Mouse (Mus musculus) kidney, adult 11 months (tissue): ENCODE data around the gene Vezf1.

Experiments used
- DNase-seq: peaks from one replicate; pipeline ENCODE4 v3.0.0; 2022

The Vezf1 gene

DNA sequence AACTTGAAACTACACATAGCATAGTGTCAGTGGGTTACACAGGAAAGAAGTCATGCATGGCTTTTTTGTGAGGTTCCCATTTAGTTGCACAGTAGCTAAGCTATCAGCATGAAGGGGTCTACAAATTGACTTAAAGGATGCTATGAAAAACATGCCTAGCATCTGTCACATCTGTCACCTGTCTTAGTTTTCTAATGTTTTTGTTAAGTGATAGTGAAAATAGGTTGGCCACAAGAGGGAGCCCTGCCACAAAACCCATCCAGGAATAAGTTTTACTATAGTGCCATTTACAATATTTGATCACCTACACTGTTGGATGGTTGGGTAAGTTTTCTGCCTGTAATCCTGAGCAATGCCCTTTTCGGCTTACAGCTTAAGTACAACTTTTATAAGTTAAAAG is 13.5 kb upstream of the Vezf1 start:
- no peak for DNase-seq

DNA sequence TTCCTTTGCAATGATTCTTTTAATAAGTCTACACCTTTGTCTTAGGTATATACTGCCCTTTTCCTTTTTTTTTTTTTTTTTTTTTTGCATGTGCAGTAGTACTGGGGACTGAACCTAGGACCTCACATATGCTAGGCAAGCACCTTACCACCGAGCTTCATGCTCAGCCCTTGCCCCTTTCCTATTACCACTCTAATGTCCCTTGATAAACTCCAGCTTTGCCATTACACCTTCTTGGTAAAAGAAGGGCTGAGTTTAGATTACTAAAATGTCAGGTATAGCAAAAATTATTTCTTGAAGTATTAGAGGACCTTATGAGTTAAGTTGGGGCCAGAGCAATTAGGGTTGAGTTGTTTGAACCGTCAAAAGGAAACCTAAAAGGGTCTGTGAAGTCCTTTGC is 12.3 kb upstream of the Vezf1 start:
- no peak for DNase-seq

DNA sequence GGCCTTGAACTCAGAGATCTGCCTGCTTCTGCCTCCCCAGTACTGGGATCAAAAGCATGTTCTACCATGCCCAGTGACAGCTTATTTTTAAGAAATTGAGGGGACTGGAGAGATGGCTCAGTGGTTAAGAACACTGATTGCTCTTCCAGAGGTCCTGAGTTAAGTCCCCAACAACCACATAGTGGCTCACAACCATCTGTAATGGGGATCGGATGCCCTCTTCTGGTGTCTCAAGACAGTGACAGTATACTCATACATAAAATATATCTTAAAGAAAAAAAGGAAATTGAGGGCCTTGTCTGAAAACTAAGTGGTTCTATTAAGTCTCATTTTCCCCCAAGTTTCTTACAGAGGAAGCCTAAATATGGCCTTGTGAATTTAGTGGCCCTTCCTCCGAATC is 10.3 kb upstream of the Vezf1 start:
- no peak for DNase-seq

DNA sequence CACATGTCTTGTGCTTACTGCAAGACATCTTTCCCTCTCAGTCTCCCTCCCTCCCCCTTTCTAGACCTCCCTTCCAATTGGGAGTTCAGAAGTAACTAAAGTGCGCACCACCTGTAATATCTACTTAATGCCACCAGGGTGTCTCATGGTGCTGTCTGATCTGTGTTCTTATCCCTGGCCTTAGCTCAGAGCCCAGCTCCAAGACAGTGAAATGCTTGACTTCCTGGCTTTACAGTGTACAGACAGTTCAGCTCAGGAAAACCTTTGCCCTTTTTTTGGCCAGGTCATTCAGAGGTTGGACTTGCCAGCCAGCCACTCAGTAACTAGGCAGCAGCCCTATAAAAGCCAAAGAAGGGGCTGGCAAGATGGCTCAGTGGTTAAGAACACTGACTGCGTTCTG is 8.9 kb upstream of the Vezf1 start:
- peak; percentile 83 for DNase-seq

DNA sequence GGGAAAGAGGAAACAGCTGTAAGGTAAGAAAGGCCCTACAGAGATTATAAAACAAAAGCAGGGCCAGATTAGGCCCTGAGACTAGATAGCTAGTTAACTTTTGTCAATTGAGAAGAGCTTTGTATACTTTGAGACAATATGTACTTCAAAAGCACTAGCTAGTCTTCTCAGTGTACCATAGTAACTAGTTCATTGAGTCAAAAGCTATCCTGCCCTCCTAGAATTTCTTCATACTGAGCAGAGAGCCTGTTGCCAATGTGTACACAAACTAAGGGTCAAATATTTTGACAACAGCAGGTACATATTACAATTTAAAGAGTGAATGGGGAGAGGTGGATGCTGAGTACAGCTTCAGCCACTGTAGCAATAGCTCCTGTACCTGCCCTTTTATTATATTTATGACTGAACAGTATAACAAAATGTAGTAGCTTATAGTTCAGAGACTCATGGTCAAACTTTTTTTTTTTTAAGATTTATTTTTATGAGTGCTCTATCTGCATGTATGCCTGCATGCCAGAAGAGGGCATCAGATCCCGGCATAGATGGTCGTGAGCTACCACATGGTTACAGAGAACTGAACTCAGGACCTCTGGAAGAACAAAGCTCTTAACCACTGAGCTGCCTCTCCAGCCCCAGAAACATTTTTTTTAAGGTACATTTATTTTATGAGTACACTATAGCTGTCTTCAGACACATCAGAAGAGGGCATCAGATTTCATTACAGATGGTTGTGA is 6.0 kb upstream of the Vezf1 start:
- no peak for DNase-seq

DNA sequence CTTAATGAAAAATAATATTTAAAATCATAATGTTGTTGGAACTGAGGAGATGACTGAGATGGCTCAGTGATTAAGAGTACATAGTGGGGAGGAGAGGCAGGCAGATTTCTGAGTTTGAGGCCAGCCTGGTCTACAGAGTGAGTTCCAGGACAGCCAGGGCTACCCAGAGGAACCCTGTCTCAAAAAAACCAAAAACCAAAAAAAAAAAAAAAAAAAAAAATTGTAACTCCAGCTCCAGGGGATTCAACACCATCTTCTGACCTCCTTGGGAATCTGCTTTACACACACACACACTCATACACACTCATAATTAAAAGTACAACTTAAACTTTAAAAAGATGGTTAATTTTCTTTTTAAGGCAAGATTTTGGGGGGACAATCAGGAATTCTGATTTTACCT is 2.3 kb upstream of the Vezf1 start:
- DNase-seq: no peak

DNA sequence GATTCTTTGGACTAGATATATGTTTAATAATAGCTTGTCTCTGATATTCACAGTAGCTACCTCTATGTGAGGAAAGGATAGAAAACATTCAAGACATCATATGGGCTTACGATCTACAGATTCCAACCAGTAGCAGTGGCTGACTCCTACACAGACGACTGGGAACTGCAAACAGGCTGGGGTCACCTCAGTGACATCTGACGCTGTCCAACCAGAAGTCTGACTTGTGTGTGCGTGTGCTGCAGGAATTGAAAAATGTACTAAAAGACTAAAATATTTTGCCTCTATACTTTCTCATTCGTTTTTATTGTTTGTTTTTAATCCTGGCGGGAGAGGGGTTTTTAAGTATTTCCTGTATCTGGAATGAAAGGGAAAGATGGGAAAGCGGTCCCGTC is 891 bp upstream of the Vezf1 start:
- no peak for DNase-seq

DNA sequence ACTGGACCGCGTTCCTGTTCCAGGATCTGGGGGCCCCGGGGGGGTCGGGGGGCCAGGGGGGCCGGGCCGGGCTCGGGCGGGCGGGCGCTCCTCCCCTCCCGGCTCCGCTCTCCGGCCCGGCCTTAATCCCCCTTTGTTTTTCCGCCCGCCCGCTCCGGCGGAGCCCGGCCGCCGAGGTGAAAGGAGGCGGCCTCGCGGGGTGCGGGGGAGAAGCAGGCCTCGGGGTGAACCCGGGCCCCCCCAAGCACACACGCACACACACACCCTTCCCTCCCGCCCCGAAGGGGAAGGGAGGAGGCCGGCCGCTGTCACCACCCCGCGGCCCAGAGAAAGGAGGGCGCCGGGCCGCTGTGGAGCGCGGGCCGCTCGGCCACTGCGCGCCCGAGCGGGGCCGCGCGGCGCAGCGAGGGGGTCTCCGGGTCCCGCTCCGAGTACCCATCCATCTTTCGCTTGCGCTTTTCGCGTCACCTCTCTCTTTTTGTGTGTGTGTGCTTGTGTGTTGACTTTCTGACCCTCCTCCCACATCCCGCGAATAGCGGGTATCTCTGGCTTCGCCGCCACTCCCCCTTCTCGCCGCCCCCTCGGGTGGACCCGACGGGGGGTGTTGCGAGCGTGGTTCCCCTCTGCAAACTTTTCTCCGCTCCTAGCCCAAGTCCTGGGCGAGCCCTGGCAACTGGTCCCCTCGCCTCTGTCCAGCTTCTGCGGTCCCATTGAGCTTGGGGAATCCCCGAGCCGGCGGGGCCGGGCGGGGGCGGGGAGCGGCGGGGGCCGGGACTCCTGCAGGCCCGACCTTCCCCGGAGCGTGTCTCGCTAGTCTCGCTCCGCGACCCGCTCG is 549 bp downstream of the Vezf1 start:
- peak; percentile 67 for DNase-seq

DNA sequence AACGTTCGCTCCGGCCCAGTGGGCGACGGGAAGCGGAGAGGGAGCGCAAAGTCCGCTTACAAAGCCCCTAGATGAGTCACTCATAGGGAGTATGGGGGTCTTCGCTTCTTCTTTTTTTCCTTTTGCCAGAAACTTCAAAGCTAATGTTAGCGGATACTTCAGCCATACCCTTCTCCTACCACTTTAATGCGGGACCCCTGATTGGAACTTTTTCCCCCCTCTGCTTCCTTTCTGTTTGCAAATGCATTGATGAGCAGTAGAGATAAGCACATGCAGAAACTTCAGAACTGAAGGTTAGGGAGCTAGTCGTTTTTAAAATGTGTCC is 1.1 kb downstream of the Vezf1 start:
- DNase-seq: no peak

DNA sequence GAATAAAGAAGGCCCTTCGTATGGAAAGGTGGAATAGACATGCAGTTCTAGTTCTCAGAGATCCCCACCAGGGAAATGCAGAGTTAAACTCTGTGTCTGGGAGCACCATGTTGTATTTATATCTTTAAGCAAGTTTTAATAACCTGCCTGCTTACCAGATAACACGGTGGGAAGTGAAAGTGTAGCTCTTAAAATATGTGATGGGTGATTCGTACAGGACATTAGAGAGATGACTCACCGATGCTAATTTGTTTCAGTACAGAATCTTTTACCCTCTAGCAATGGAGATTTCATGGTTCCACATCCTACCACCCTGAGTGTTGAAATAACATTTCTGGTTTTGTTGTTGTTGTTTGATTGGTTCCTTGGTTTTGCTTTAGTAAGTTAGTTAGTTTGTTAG is 2.3 kb downstream of the Vezf1 start:
- DNase-seq: no peak

DNA sequence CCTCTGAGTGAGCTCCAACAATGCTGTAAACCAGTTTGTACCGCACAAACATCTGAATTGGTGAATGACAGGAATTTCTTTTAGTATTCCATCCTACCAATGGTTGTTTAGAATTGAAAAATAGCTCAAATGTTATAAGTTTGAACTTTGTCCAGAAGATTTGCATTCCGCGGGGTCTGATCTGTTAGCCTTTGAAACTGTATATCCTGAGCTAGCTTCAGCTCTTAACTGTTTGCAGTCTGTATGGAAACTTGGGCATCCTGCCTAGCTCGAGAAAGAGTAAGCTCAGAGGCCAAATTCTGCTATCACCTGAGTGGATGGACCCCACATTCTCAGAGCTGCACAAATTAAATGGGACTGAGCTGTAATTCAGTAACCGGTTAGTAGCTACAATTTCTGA is 3.0 kb downstream of the Vezf1 start:
- DNase-seq: no peak

DNA sequence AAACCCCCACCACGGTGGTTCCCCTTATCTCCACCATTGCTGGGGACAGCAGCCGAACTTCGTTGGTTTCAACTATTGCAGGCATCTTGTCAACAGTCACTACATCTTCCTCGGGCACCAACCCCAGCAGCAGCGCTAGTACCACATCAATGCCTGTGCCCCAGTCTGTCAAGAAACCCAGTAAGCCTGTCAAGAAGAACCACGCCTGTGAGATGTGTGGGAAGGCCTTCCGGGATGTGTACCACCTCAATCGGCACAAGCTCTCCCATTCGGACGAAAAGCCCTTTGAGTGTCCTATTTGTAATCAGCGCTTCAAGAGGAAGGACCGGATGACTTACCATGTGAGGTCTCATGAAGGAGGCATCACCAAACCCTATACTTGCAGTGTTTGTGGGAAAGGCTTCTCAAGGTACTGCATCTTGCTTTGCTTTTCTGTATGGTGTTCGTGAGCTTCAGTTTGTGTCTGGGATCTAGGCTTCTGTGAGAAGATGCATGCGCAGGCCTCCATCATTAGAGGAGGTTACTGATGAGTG is 5.3 kb downstream of the Vezf1 start:
- no peak for DNase-seq

DNA sequence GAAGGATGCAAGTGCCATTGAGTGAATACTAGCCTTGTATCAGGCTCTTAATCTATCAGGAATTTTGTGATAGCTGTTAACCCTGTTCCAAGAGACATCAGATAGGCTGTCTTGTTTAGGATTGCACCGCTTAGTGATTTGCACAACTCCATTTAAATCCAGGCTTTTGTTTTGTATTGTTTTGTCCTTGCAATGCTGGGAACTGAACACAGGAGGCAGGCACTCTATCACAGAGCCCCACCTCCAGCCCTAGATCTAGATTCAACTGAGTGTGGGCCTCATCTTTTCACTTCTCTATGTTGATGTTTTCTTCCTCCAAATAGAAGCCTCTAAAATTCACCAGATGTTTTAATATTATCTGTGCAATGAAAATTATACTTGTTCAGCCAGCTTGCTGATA is 7.6 kb downstream of the Vezf1 start:
- DNase-seq: no peak

DNA sequence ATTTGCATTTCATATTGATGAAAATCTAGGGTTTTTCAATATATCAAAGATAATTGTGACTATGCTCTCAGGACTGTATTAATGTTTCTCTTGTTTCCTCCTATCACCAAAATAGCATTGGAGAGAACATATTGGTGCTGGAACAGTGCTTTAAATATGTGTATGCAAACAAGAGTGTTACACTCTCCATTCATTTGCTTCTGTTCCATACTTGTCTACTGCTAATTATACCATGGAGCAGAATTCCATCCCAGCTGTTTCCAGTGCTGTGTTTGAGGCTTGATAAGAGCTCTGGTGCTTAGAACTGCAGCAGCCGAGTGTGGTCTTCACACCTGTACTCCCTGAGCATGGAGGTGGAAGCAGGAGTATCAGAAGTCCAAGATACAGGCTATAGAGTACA is 8.3 kb downstream of the Vezf1 start:
- no peak for DNase-seq

DNA sequence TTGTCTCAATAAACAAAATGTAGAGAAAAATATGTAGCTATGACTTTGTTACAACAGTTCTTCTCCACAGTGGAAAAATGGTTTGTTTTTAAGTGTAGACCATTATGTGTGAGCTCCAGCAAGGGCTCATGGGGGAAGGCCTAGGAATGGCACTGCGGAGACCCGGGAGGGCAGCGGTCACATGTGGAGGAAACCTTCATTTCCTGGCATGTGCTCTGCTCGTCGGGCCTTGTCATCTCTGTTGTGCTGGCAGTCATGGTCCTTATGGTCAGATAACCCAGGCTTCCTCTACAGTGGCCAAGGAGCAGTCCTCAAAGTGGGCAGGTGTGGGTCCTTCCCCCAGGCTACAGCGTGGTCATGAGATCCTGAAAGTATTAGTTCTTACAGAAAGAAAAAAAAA is 15.6 kb downstream of the Vezf1 start:
- no peak for DNase-seq

DNA sequence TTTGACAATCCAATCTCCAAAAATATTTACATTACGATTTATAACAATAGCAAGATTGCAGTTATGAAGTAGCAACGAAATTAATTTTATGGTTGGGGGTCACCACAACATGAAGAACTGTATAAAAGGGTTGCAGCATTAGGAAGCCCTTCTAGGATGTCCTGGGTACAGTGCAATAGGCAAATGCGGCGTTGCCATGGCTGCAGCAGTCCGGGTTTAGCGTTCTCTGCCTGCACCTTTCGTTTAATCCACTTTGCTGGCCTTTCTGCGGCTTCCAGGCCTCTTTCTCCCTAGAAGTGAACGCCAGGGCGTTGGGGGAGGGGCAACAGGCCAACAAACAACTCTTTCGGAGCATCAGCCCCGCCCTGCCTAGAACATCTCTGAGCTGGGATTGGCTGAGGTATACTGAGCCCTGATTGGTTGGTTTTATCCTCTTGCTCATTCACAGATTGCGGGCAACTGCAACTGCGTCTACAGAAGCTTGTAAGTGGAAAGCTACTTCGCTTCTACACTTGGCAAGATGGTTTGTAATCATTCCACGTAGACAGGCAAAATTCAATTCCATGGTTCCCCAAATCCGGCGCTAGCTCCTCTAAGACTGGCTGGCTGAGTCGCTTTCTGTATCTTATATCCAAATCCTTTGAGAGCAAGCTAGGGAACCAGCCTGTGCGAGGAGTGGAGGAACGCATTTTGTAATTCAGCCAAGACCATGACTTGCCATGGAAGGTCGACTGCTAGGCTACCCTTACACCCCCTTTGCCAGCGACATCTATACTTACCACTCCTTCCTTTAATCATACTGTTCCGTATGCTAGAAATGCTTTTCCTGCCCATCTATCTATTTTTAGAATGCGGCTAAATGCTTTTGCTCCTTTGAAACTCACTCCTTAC is 18.9 kb downstream of the Vezf1 start:
- DNase-seq: peak; percentile 85

DNA sequence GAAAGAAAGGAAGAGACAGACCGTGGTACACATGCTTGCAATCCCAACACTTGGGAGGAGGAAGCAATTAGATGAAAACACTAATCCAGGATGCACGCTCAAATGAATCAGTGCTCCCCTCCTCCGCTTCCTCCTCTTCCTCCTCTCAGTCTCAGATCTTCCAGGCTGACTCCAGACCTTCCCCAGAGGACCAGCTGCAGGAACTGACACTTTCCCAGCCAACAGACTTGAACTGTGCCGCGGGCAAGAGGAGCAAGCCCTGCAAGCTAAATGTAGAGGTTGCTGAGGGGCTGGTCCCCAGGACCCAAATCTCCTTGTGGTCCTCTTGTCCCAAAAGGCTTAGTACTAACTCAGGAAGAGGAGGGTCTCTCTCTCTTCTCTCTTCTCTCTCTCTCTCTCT is 21.1 kb downstream of the Vezf1 start:
- no peak for DNase-seq

DNA sequence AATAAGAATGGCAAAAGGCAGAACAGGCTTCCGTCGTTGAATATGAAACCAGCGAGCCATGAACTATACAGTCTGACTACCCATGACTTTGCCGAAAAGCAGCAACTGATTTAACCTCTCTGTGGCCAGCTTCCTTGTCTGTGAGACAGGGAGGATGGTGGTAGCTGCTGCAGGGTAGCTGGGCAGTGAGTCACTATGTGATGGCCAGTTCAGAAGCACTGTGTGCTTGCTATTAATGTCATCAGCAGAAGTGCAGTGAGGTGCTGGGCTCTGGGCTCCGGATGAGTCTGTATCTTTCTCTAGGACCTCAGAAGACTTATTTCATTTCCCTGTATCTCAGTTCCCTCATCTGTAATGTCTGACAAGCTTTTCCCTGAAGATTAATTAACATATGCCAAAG is 22.2 kb downstream of the Vezf1 start:
- no peak for DNase-seq

DNA sequence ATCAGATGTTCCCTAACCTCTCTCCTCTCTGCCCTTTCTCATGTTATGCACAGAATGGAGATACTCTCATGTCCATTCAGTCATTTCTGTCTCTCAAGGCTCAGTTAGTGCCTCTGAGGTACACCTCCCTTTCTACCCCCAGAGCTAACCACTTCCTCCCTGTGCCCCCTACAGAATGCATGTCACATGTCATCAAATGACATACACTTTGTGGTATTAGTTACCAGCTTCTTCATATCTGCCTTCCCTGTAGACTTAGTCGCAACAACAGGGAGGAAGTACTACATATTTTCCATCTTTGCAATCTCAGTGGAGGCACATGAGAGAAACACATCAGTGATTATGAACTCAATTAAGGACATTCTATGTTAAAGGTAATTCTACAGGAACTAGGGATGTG is 23.9 kb downstream of the Vezf1 start:
- DNase-seq: no peak

DNA sequence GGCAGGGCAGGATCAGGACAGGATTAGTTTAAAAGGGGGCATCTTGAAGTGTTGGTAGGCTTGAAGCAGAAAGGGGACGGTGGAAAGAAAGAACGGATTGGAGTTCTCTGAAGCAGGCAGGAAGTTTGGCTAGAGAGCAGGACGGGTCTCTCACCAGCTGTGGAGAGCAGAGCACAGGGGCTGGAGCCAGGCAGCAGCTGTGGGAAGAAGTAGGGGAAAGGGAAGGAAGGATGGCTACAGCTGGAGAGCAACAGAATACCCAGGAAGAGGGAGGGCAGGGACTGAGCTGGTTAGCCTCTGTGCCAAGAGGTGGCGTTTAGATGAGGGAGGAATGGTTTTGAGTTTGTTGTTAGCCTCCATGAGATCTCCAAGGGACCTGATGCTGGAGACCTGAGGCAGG is 29.1 kb downstream of the Vezf1 start:
- DNase-seq: no peak

DNA sequence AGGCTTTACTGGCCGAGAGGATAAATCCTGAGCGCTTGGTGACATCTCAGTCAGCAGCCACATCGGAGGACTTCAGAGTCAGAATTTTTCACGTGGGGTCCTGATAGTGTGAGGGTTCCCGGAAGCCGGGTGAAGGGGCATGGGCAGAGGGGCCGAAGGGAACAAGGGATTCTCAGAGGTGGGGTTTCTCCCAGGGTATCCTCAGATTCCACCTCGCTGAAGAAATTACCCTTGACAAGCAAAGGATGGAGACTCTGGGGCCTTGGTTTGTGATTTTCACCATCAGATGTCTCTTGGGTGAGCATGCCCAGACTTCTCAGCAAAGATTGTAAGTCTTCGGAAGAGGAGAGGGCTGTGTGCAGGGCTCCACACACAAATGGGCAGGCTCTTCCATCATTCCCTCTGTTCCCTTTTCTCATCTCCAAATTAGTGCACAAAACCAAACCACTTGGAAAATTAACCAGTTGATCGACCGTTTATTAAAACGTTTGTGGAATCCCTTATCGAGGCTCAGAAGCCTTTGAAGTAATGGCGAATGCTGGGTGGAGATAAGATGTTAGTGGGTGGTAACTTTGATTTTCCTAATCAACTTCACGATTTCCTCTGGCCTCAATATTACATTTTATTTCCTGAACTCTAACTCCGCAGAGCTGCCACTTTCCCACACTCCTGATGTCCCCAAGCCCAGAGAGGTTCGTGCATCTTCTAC is 30.1 kb downstream of the Vezf1 start, which contains the start of gene Cuedc1:
TSS of gene Cuedc1 (plus strand) at position 38 of the 709 bp plus-strand sequence.
- DNase-seq: no peak

DNA sequence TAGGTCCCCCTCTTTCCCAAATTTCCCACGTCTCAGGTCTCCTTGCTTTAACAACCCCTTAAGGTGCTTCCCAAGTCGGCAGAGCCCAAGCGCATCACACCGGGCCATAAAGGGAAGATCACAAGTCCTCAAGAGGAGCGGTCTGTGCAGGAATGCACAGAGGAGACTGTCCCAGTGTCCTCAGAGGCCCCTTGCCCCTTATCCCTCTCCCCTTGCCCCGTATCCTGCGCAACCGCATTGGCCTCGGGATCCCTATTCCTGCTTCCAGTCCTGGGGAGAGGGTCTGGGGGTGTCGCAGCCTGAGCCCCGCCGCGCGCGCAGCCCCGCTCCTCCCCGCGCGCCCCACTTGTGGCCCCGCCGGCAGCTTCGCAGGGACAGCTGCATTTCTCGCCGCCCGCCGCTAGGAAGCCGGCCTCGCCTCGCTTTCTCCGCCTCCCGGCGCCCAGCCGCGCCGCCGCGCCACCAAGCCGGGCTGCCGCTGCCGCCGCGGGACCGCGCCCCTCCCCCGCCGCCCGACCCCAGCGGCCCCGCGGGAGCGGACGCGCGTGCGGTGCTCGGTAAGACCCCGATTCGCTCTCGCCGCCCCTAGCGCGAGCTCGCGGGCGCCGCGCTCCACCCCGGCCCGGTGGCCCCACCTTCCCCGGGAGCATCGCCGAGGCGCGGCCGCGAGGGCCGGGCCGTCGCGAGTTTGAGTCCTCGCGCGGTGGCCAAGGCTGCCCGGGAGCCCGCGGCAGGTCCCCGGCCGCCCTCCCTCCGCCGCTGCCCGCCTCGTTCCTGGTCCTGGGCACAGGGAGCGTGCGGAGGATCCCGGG is 30.9 kb downstream of the Vezf1 start:
- peak; percentile 66 for DNase-seq
